Mouse (Mus musculus) spleen, postnatal 14 days (tissue): ENCODE results near the gene Rnf41.

ENCODE experiments used
- DNase-seq, 2 experiments: peaks; one replicate each; pipeline ENCODE4 v3.0.0; 2021 to 2022; ENCODE audit warnings: low spot score in 2 of 2

Rnf41 gene

GRCm38 (mm10) chr10:128429052-128429451 lies 17.6 kb downstream of the Rnf41 start:
- DNase-seq: no peak

- no peak for DNase-seq
Measured at GRCm38 (mm10) chr10:128429454-128429853, 18.0 kb downstream of the Rnf41 start.

- no peak for DNase-seq
Measured at GRCm38 (mm10) chr10:128433417-128433816, 22.0 kb downstream of the Rnf41 start.

DNA sequence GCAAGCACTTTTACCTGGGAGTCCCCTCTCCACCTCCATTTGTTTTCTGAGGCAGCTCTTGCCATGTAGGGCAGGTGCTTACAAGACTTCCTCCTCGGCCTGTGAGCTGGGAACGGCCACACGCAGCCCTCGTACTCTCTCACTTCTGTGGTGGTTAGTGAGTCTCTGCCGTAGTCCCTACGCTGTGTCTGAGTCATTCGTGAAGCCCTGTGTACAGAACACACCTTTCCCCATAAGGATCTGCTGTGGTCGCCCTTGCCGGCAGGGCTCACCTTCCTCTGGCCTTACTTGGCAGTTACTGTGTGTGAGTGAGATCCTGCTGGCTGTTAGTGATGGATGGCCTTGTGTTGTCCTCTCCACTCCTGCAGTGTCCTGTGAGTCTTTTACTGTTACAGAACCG lies 23.2 kb downstream of the Rnf41 start:
- DNase-seq: no peak

- no peak for DNase-seq
Measured at GRCm38 (mm10) chr10:128435186-128435823, 23.8 kb downstream of the Rnf41 start.

DNA sequence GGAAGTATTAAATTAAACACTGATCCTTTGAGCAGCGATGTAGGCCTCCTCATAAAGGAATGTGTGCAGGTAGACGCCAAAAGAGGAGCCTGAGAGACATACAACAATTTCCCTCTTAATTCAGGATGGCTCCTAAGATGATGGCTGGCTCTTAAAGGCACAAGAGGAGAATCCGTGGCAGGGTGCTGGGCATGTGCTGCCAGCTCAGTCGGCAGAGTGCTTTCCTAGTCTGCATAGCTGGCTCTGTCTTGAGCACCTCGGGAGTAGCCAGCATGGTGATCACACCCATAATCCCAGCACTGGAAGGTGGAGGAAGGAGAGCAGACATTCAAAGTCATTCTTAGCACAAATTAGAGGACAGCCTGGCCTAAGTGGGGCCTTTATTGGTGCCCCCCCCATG lies 24.4 kb downstream of the Rnf41 start:
- DNase-seq: no peak

DNA sequence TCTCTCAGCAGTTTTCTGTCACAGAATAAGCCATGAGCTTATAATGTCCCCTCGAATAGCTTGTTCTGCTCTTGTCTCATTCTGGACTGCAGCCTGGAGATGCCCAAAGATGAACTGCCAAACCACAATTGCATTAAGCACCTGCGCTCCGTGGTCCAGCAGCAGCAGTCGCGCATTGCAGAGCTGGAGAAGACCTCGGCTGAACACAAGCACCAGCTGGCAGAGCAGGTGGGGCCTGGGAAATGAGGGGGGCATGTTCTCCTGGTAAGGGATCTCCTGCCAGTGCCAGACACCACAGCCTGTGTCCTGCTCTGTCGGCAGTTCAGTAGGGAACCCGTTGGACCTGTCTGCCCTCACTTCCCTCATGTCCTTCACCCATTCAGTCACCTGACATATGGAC lies 24.9 kb downstream of the Rnf41 start:
- no peak for DNase-seq

GRCm38 (mm10) chr10:128438675-128439279 lies 27.3 kb downstream of the Rnf41 start:
- peak; percentile 20 to 41 for DNase-seq

DNA sequence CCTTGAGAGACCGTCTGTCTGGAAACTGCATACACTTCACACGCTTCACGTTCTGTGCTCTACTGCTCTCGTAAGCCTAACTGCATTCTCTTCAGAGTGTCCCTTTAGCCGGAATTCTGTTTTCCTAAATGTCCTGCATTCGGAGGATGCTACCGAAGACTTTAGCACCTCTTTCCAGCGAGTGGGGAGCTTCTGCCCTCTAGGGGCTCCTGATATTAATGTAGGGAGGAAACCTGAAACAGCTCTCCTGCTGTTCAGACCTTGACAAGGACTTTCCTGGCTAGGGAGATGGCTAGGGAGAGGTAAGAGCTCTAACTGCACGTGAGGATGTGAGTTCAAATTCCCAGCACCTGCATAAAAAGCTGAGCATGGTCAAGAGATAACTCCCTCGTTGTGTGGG lies 28.9 kb downstream of the Rnf41 start:
- DNase-seq: no peak

GRCm38 (mm10) chr10:128441324-128442119 lies 30.1 kb downstream of the Rnf41 start:
- no peak for DNase-seq

GRCm38 (mm10) chr10:128442718-128443117 lies 31.3 kb downstream of the Rnf41 start:
- DNase-seq: no peak

- DNase-seq: no peak
Measured at GRCm38 (mm10) chr10:128444354-128444753, 32.9 kb downstream of the Rnf41 start.

DNA sequence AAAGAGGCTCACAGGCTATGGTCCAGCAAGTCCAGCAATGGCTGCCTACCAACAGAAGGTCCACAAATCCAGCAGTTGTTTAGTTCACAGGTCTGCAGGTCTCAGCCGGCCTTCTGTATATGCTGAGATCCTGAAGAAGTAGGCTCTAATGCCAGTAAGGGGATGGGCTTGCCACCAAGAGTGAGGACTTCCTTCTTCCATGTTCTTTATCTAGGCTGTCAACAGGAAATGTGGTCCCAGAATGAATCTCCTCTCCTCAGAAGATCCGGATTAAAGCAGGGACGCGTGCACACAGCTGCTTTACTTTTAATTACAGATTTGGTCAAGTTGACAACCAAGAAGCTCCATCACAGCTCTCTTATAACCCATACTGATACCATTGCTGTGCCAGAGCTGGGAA lies 34.0 kb downstream of the Rnf41 start:
- DNase-seq: no peak

DNA sequence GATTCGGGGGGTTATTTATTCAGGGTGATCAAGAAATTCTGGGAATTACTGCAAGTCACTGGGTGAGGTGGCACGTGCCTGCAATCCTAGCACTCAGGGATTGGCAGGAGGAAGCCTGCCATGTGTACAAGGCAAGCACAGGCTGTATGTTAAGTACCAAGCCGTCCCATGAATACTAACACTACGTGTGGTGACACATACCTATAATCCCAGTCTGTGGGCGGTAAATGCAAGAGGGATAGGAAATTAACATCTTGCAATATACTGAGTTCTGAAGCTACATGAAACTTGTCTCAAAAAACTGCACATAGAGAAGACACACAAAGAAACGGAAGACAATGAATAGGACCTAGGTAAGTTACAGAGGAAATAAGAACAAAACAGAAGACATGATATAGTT lies 39.6 kb downstream of the Rnf41 start:
- no peak for DNase-seq

- DNase-seq: no peak
Measured at GRCm38 (mm10) chr10:128454471-128454870, 43.0 kb downstream of the Rnf41 start.

DNA sequence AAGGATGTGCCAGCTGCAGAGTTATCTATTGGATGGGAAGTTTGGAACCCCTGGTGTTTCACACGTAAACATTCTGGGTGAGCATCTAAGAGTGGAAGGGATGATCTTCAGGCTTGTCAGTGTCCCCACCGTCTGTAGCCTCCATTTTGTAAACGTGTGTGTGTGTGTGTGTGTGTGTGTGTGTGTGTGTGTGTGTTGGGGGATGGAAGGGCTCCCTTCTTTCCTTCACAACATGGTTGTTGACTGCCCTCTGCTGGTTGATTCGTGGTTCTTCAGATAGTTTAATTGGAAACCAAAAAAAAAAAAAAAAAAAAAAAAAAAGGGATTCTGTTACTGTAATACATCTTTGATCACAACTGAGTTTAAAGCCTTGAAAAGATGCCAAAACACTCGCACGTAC lies 43.8 kb downstream of the Rnf41 start:
- peak in 1 of 2 experiments; percentile 59 for DNase-seq

GRCm38 (mm10) chr10:128457676-128458075 lies 46.2 kb downstream of the Rnf41 start:
- DNase-seq: no peak

DNA sequence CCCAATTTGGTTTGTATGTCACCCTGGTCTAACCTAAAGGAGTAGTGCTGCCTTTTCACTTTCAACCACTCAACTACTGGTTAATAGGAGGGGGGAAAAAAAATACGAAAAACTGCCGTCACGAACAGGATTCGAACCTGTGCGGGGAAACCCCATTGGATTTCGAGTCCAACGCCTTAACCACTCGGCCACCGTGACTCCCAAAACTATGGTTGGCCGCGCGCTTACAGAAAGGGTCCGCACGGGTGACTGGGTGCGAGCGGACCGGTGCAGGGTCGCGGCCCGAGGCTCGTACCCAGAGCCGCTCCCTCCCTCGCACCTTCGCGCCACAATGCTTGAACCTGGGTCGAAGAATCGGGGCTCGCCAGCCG lies 46.9 kb downstream of the Rnf41 start:
- DNase-seq: peak; percentile 85 to 88

DNA sequence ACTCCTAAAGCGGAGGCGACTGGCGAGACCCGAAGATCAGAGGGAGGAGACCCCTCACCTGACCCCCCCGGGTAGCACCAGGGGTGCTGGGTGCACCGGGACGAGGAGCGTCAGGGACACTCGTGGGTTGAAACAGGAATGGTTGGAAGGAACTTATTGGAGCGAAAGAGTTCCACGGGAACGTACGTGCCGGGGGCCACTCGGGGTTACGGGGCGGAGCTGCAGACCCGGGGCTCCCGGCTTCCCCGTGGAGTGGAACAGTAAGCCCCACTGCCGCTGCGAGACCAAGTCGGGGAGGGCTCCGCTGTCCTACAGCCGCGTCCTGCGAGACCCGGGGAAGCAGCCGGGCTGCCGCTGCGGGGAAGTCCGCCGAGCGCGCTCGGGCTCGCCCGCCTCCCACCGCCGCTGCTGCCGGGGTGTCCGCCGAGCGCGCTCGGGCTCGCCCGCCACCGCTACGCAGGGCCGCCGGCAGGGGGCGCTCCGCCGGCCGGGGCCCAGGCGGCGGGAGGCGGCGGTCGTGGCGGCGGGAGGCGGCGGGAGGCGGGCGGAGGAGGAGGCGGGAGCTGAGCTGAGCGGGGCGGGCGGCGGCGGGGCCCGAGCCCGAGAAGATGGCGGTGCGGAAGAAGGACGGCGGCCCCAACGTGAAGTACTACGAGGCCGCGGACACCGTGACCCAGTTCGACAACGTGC lies 47.4 kb downstream of the Rnf41 start, which contains the start of gene Smarcc2:
Gene Smarcc2 (plus strand): TSS at position 530 of the 690 bp plus-strand sequence.
- peak; percentile 78 to 84 for DNase-seq

- DNase-seq: peak in 1 of 2 experiments; percentile 24
Measured at GRCm38 (mm10) chr10:128459409-128460269, 48.2 kb downstream of the Rnf41 start.

- DNase-seq: no peak
Measured at GRCm38 (mm10) chr10:128460270-128460630, 48.8 kb downstream of the Rnf41 start.
